Mouse (Mus musculus): ENCODE data around the gene Hk1.

GRCm38 (mm10) chr10:62338176-62338575, 41.5 kb downstream of the Hk1 start:
- TF ChIP-seq POLR2A (IDR thresholded peaks at IDR 0.05; ENCODE audit: insufficient read depth, low read depth, low read length): no peak
- no peak for TF ChIP-seq CTCF (IDR thresholded peaks at IDR 0.05)
- TF ChIP-seq EP300 (IDR thresholded peaks at IDR 0.05; ENCODE audit: insufficient read depth, low read depth, low read length): no peak

Measured in heart, adult 2 months (tissue).